Mouse (Mus musculus): Measurements from ENCODE around the gene Palm2.

DNA sequence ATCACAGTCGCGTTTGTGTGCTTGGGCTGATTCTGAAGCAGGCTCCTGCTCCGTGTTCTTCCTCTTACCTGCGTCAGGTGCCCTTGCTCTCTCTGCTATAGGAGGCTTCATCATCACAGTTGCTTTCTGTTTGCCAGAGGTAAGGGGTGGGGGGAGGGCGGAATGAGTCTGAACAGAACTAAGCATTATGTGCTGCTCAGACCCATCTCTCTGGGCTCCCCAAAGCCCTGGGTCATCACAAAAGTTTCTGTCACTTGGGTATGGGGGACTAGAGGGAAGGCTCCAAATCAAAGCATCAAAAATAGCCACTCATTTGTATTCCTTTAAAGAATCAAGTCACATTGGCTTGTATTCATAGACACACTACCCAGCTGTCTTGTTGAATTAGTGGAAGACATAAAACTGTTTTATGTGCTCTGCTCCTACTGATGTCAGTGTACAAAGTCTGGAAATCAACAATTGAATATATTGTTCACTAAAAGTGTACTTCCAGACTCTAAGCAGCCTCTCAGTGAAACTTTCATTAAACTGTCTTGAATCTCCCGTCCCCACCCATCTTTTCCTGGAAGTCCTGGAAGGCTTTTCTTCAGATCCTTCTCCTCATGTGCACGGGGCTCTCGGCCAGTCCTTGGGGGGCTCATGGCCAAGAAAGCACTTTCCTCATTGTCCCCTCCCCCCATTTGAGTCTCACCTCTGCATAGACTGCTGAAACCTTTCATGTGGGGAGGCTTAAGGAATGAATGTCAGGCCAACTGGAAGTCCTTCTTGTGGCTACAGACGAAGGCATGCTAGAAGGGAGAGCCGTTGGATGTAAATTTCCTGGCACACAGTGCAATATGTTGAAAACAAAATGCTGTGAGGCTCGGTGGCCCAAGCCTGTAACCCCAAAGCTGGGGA is 269.8 kb downstream of the Palm2 start:
- no peak for TF ChIP-seq POU5F1 (IDR thresholded peaks at IDR 0.05; ENCODE audit: borderline replicate concordance, low read length)
- TF ChIP-seq CTCF (conservative IDR thresholded peaks at IDR 0.05; ENCODE audit: low read length): no peak
- no peak for TF ChIP-seq NANOG (IDR thresholded peaks at IDR 0.05; ENCODE audit: borderline replicate concordance, low read length)

Data from E14TG2a.4 (cell line).